Mouse (Mus musculus) stomach, postnatal 0 days (tissue): ENCODE data around the gene Tex36. TPM values are rescaled to one million over a fixed set of nuclear protein-coding genes. Genes with fewer than 3 reads are reported as not detected.

Experiments used
- ATAC-seq: fragments of 200-750 bp; cut with Nextera tagmentation; 2 replicates; pipeline ENCODE4 v1.8.0; 2017; ENCODE audit not compliant: low FRiP score, low TSS enrichment
- DNase-seq: peaks from one replicate; pipeline ENCODE4 v3.0.0-alpha.2; 2016; ENCODE audit warnings: low spot score
- H3K27ac ChIP-seq: fragments of 300-500 bp; sonication (generic); replicated peaks from 2 replicates; pipeline ENCODE4 v1.5.1; 2014; ENCODE audit warnings: mild to moderate bottlenecking, control low read depth
- H3K27me3 ChIP-seq: fragments of 300-500 bp; sonication (generic); 2 replicates; pipeline ENCODE4 v1.6.1; 2014; ENCODE audit warnings: low read length; ENCODE audit not compliant: control insufficient read depth, insufficient read depth
- H3K36me3 ChIP-seq: fragments of 300-500 bp; sonication (generic); 2 replicates; pipeline ENCODE4 v1.6.1; 2014; ENCODE audit warnings: low read length, mixed read lengths; ENCODE audit not compliant: control insufficient read depth, insufficient read depth
- H3K4me1 ChIP-seq: fragments of 300-500 bp; sonication (generic); replicated peaks from 2 replicates; pipeline ENCODE4 v1.6.1; 2014; ENCODE audit warnings: antibody characterized with exemption; ENCODE audit not compliant: control insufficient read depth, insufficient read depth
- H3K4me2 ChIP-seq: fragments of 300-500 bp; sonication (generic); replicated peaks from 2 replicates; pipeline ENCODE4 v1.6.1; 2014; ENCODE audit warnings: low read depth, mild to moderate bottlenecking, control low read depth, moderate library complexity
- H3K4me3 ChIP-seq: fragments of 300-500 bp; sonication (generic); 2 replicates; pipeline ENCODE4 v1.5.1; 2014; ENCODE audit warnings: low read depth, low read length, control low read depth
- H3K9ac ChIP-seq: fragments of 300-500 bp; sonication (generic); 2 replicates; pipeline ENCODE4 v1.6.1; 2014; ENCODE audit warnings: mild to moderate bottlenecking, low read length, control low read depth, mixed read lengths
- H3K9me3 ChIP-seq: fragments of 300-500 bp; sonication (generic); 2 replicates; pipeline ENCODE4 v1.6.1; 2016; ENCODE audit warnings: low read length; ENCODE audit not compliant: control insufficient read depth
- CTCF ChIP-seq: IDR thresholded peaks from 2 replicates; pipeline ENCODE4 v1.5.1; 2016; ENCODE audit warnings: antibody characterized with exemption, low read depth, mild to moderate bottlenecking, moderate library complexity
- EP300 ChIP-seq: optimal IDR thresholded peaks from 2 replicates; pipeline ENCODE3; 2016; ENCODE audit warnings: antibody characterized with exemption
- WGBS: fragments of 180-500 bp; shearing (Covaris S2); extraction: QIAGEN DNeasy Blood & Tissue Kit; methylation state at CpG from one replicate; pipeline ENCODE4 v1.1.7; 2014; 5-methylcytosine and 5-hydroxymethylcytosine counted together
- polyA plus RNA-seq: library from polyadenylated mRNA; unstranded; fragments of >200 nt; fragmentation: Nextera tagmentation; extraction: Ambion mirVana; gene quantifications from 2 replicates; pipeline ENCODE4 v1.2.1, GENCODE M21; 2015

The Tex36 gene
- polyA plus RNA-seq, 1 experiment from 2014 or later, result not detected

DNA sequence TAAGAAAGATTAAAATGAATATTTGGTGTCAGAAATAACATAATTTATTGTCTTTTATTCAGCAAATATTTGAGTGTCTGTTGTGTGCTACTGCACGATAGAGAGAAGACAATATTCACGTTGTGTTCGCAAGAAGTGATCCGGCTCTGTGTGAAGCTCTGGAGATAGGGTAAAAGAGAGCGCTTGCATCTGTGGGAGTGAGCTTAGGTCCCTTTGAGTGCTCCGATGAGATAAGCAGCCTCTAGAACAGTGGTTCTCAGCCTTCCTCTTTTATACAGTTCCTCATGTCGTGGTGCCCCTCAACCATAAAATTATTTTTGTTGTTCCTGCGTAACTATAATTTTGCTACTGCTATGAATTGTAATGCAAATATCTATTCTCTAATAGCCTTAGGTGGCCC is 37.4 kb downstream of the Tex36 start:
- Histone ChIP-seq H3K27ac (no peak overlapping the region), H3K4me1 (no peaks in the 10 kb centered on the region), H3K36me3 (no peaks in the 10 kb centered on the region), H3K9ac (no peak overlapping the region), H3K9me3 (no peaks in the 10 kb centered on the region), H3K4me2 (no peak overlapping the region), H3K4me3 (no peak overlapping the region), H3K27me3 (no peaks in the 10 kb centered on the region)
- DNase-seq (no peak), ATAC-seq (no peak)
- 76% methylated on average over 8 of the region's 8 CpGs for WGBS
- TF ChIP-seq CTCF (no peak), EP300 (no peak)

DNA sequence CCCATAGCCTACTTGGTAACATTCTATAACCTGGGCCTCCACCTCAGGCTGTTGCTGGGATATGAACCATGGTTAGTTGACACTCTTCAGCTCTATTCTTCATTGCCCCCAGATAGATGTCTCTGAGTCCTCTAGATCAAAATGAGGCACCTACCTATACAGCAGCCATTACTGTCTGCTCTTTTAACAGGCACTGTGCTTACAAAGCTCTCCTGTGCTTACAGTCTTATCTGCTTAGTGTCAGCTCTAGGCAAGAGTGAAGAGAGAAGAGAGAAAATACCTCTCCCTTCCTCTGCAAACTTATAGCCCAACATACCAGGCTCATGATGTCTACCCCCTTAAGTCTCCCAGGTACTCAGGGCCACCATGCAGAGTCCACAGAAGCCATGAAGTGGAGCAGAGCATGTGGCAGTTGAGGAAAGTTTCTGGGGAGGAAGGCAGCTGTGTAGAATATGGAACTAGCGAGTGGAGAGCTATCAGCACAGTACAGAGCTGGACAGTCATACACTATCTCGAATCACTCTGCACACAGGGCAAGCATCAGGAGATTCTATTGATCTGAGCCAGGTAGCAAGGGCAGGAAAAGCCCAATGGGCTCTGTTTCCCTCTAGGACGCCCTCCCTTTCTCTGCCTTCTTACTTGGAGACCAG is 38.7 kb downstream of the Tex36 start:
- Histone ChIP-seq H3K4me1 (no peaks in the 10 kb centered on the region), H3K4me2 (no peak overlapping the region), H3K4me3 (no peak overlapping the region), H3K27ac (no peak overlapping the region), H3K9me3 (no peaks in the 10 kb centered on the region), H3K9ac (no peak overlapping the region), H3K27me3 (no peaks in the 10 kb centered on the region), H3K36me3 (no peaks in the 10 kb centered on the region)
- TF ChIP-seq CTCF (no peak), EP300 (no peak)
- DNase-seq (no peak), ATAC-seq (no peak)
- WGBS, result 67% methylated on average over 3 of the region's 3 CpGs

DNA sequence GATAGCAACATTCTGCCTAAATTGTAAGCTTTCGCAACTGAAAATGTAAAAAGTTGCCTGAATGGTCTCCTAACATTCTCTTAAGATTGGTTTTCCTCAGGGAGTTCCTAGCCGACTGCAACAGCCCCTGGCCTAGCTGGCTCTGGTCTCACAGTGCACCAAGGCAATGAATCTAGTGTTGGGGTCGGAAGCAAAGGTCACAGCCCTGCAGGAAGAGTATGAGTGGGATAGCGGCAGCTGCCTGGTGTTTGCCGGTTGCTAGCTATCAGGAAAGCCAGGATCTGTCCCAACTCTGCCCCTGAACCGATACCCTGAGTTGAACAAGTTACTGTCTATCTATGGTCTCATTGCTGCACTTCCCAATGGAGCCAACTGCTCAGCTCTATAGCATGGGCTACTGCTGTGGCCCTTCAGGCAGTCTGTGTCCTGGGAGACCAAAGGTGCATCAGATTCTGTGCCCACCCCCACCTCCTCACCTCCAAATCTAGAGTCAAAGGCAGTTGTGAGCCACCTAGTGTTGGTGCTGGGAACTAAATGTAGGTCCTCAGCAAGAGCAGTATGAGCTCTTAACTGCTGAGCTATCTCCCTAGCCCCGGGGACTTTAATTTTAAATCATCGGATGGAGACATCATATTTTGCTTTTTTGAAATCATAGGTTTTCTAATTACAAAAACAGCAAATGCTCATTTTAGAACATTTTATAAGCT is 46.0 kb downstream of the Tex36 start:
- TF ChIP-seq EP300, result no peak
- TF ChIP-seq CTCF, result peak; percentile 64
- no peak for DNase-seq
- H3K4me1 ChIP-seq, result no peaks in the 10 kb centered on the region
- ATAC-seq, result no peak
- 62% methylated on average over 8 of the region's 8 CpGs for WGBS
- H3K4me3 ChIP-seq, result no peak overlapping the region
- no peaks in the 10 kb centered on the region for H3K27me3 ChIP-seq
- H3K4me2 ChIP-seq, result no peak overlapping the region
- no peak overlapping the region for H3K9ac ChIP-seq
- H3K36me3 ChIP-seq, result no peaks in the 10 kb centered on the region
- no peaks in the 10 kb centered on the region for H3K9me3 ChIP-seq
- no peak overlapping the region for H3K27ac ChIP-seq

- Histone ChIP-seq H3K9me3 (no peaks in the 10 kb centered on the region), H3K27me3 (no peaks in the 10 kb centered on the region), H3K4me3 (no peak overlapping the region), H3K4me2 (no peak overlapping the region), H3K27ac (no peak overlapping the region), H3K9ac (no peak overlapping the region), H3K4me1 (no peaks in the 10 kb centered on the region), H3K36me3 (no peaks in the 10 kb centered on the region)
- TF ChIP-seq EP300 (no peak), CTCF (no peak)
- DNase-seq (no peak), ATAC-seq (no peak)
- 73% methylated on average over 7 of the region's 7 CpGs for WGBS
Measured at GRCm38 (mm10) chr7:133552306-133552991, 49.5 kb downstream of the Tex36 start.

DNA sequence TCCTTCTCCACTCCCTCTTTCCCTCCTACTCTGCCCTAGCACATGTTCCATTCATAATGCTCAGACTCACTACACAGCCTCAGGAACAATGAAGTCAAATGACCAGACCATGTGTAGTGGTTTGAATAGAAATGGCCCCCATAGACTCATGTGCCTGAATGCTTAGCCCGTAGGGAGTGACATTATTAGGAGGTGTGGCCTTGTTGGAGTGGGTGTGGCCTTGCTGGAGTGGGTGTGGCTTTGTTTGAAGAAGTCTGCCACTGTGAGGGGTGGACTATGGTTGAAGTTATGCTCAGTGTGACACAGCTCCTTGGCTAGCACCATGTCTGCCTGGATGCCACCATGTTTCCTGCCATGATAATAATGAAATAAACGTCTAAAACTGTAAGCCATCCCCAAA is 51.0 kb downstream of the Tex36 start:
- Histone ChIP-seq H3K9me3 (no peaks in the 10 kb centered on the region), H3K27me3 (no peaks in the 10 kb centered on the region), H3K36me3 (no peaks in the 10 kb centered on the region), H3K27ac (no peak overlapping the region), H3K4me3 (no peak overlapping the region), H3K4me2 (no peak overlapping the region), H3K4me1 (no peaks in the 10 kb centered on the region), H3K9ac (no peak overlapping the region)
- 63% methylated on average over 2 of the region's 2 CpGs for WGBS
- no peak for ATAC-seq
- TF ChIP-seq EP300 (no peak), CTCF (no peak)
- DNase-seq, result no peak

- ATAC-seq (no peak), DNase-seq (no peak)
- H3K4me2 ChIP-seq, result no peak overlapping the region
- H3K36me3 ChIP-seq, result no peaks in the 10 kb centered on the region
- no peaks in the 10 kb centered on the region for H3K9me3 ChIP-seq
- no peak overlapping the region for H3K9ac ChIP-seq
- no peak for TF ChIP-seq EP300
- no peak for TF ChIP-seq CTCF
- 81% methylated on average over 4 of the region's 4 CpGs for WGBS
- H3K27ac ChIP-seq, result no peak overlapping the region
- H3K27me3 ChIP-seq, result no peaks in the 10 kb centered on the region
- H3K4me3 ChIP-seq, result no peak overlapping the region
- H3K4me1 ChIP-seq, result no peaks in the 10 kb centered on the region
Measured at GRCm38 (mm10) chr7:133548434-133548833, 53.5 kb downstream of the Tex36 start.
